In genomic region chr17:56443341-56443795, GRCm38 (mm10) we compare ENCODE assay signal across 12 mouse cellular contexts. TPM values are rescaled to one million over a fixed set of nuclear protein-coding genes. Genes with fewer than 3 reads are reported as not detected.
A peak's percentile ranks its signal among the peaks of the same experiment; 100 is the strongest.
DNase-seq lines count a peak whose midpoint lies in the region; ATAC-seq lines count a peak whose summit lies in the region.
"Had no signal": no experiment of that assay in that cellular context is flagged by ENCODE, and none has a peak within 500 bp of the region (broad histone marks: within the 10 kb centered on the region; RNA-seq: fewer than 3 reads in every experiment).

No protein-coding gene starts in this region.

- H3K27me3 ChIP-seq in forebrain, embryonic 12.5 days = no peaks in the 10 kb centered on the region
- no peaks in the 10 kb centered on the region for H3K27me3 ChIP-seq in forebrain, embryonic 14.5 days (replicated peaks; ENCODE audit: control insufficient read depth, insufficient read depth, low read length)
- H3K27me3 ChIP-seq: embryonic facial prominence, embryonic 13.5 days had no signal

- no peak overlapping the region for H3K9ac ChIP-seq in forebrain, embryonic 12.5 days
- H3K9ac ChIP-seq in forebrain, embryonic 14.5 days (ENCODE audit: low read length) = no peak overlapping the region; the same call in 1 of the 2 replicates
- H3K9ac ChIP-seq: embryonic facial prominence, embryonic 13.5 days had no signal

- ATAC-seq in forebrain, embryonic 12.5 days (ENCODE audit: low FRiP score) = no peak
- ATAC-seq in forebrain, embryonic 14.5 days = no peak
- ATAC-seq: midbrain, embryonic 16.5 days had no signal

- no peaks in the 10 kb centered on the region for H3K9me3 ChIP-seq in forebrain, embryonic 12.5 days
- H3K9me3 ChIP-seq in forebrain, embryonic 14.5 days (replicated peaks; ENCODE audit: control insufficient read depth, low read length) = no peaks in the 10 kb centered on the region
- H3K9me3 ChIP-seq: embryonic facial prominence, embryonic 13.5 days had no signal

- peaks cover 44% of the 10 kb centered on the region for H3K4me1 ChIP-seq in forebrain, embryonic 12.5 days
- H3K4me1 ChIP-seq in forebrain, embryonic 14.5 days (ENCODE audit: control insufficient read depth, insufficient read depth, low read length) = peaks cover 13% of the 10 kb centered on the region

- peak overlapping the region; percentile 19; the same call in 1 of the 2 replicates for H3K27ac ChIP-seq in forebrain, embryonic 12.5 days
- H3K27ac ChIP-seq in forebrain, embryonic 14.5 days (ENCODE audit: low read depth, low read length) = no peak overlapping the region; the same call in 1 of the 2 replicates
- H3K27ac ChIP-seq: embryonic facial prominence, embryonic 13.5 days; heart, adult 2 months; kidney, postnatal 0 days had no signal

- no peak overlapping the region for H3K4me3 ChIP-seq in forebrain, embryonic 12.5 days (replicated peaks)
- no peak overlapping the region for H3K4me3 ChIP-seq in forebrain, embryonic 14.5 days (ENCODE audit: low read depth, low read length)
- H3K4me3 ChIP-seq: embryonic facial prominence, embryonic 13.5 days; heart, adult 2 months had no signal

- DNase-seq in forebrain, embryonic 14.5 days (ENCODE audit: low spot score) = no peak
- DNase-seq in lung, postnatal 25 days (ENCODE audit: low spot score) = peak; percentile 16
- no peak for DNase-seq in lung, postnatal 14 days
- peak; percentile 54 for DNase-seq in naive thymus-derived CD4-positive, alpha-beta T cell, adult 2 months (ENCODE audit: low read depth)
- peak; percentile 73 for DNase-seq in thymus, postnatal 4 days
- no peak for DNase-seq in kidney, postnatal 36 days
- no peak for DNase-seq in layer of hippocampus, adult 18-20 months (ENCODE audit: low spot score in 2 of 2)

- H3K4me2 ChIP-seq in forebrain, embryonic 12.5 days = no peak overlapping the region
- no peak overlapping the region for H3K4me2 ChIP-seq in forebrain, embryonic 14.5 days (ENCODE audit: low read length)
- H3K4me2 ChIP-seq: embryonic facial prominence, embryonic 13.5 days had no signal

- H3K36me3 ChIP-seq in forebrain, embryonic 12.5 days (replicated peaks) = peaks cover 88% of the 10 kb centered on the region
- peaks cover 87% of the 10 kb centered on the region for H3K36me3 ChIP-seq in forebrain, embryonic 14.5 days (ENCODE audit: control insufficient read depth, insufficient read depth, low read length)

- WGBS in forebrain, embryonic 12.5 days = 82% methylated on average over 5 of the region's 5 CpGs
- 77% methylated on average over 5 of the region's 5 CpGs for WGBS in forebrain, embryonic 14.5 days

RNA-seq across cellular contexts. Expression of gene Ptprs, which starts 32.9 kb away (rescaled TPM):
- polyA plus RNA-seq in forebrain, embryonic 12.5 days (2016; fragmentation: Nextera tagmentation; extraction: Ambion mirVana) = 330 and 331 TPM in 2 replicates
- polyA plus RNA-seq in forebrain, embryonic 14.5 days (2014; fragmentation: Nextera tagmentation; extraction: Ambion mirVana) = 248 and 319 TPM in 2 replicates
- total RNA-seq in layer of hippocampus, adult 18-20 months (2021) = 100 to 1,000 TPM; 608 to 624 TPM

Comparison
In these comparisons a context has a peak if more than half of its experiments do, and no peak if none do; other contexts are left out.
1. DNase-seq: peak in lung, postnatal 25 days (single experiment), naive thymus-derived CD4-positive, alpha-beta T cell, adult 2 months (single experiment) and thymus, postnatal 4 days (single experiment); none in forebrain, embryonic 14.5 days (single experiment), lung, postnatal 14 days (single experiment), kidney, postnatal 36 days (0 of 2) and layer of hippocampus, adult 18-20 months (0 of 2).